Mouse (Mus musculus): ENCODE results near the gene Ift172. TPM values are rescaled to one million over a fixed set of nuclear protein-coding genes. Genes with fewer than 3 reads are reported as not detected.

Gene Ift172
- polyA plus RNA-seq, 1 experiment from 2014 or later = 50.4 TPM

- no peak overlapping the region for H3K9ac ChIP-seq (ENCODE audit: low read length)
- no peak overlapping the region for H3K27ac ChIP-seq (ENCODE audit: low read depth, low read length)
- WGBS = 86% methylated on average over 3 of the region's 3 CpGs
- H3K36me3 ChIP-seq (ENCODE audit: control insufficient read depth, insufficient read depth, low read length) = no peaks in the 10 kb centered on the region
- no peaks in the 10 kb centered on the region for H3K27me3 ChIP-seq (ENCODE audit: control insufficient read depth, insufficient read depth, low read length)
- no peaks in the 10 kb centered on the region for H3K9me3 ChIP-seq (ENCODE audit: control insufficient read depth, low read length)
- peaks cover 7% of the 10 kb centered on the region; the same call in 1 of the 2 replicates for H3K4me1 ChIP-seq (replicated peaks; ENCODE audit: control insufficient read depth, insufficient read depth, low read length)
- no peak overlapping the region for H3K4me2 ChIP-seq (ENCODE audit: low read depth, low read length, severe bottlenecking)
- ATAC-seq (replicated peaks; ENCODE audit: low FRiP score) (no peak), DNase-seq (ENCODE audit: low spot score) (no peak)
- H3K4me3 ChIP-seq (ENCODE audit: low read depth, low read length) = no peak overlapping the region
These were observed 7.1 kb upstream of the Ift172 start for GRCm38 (mm10) chr5:31297981-31298380.

- Histone ChIP-seq H3K4me3 (ENCODE audit: low read depth, low read length) (no peak within 1 kb of the TSS), H3K27ac (ENCODE audit: low read depth, low read length) (no peak within 1 kb of the TSS), H3K36me3 (ENCODE audit: control insufficient read depth, insufficient read depth, low read length) (no peaks in the 10 kb centered on the region), H3K4me2 (ENCODE audit: low read depth, low read length, severe bottlenecking) (peak within 1 kb of the TSS; percentile 87; the same call in 1 of the 2 replicates), H3K4me1 (replicated peaks; ENCODE audit: control insufficient read depth, insufficient read depth, low read length) (peaks cover 7% of the 10 kb centered on the region; the same call in 1 of the 2 replicates), H3K9ac (ENCODE audit: low read length) (no peak within 1 kb of the TSS), H3K9me3 (ENCODE audit: control insufficient read depth, low read length) (no peaks in the 10 kb centered on the region), H3K27me3 (ENCODE audit: control insufficient read depth, insufficient read depth, low read length) (no peaks in the 10 kb centered on the region)
- ATAC-seq (replicated peaks; ENCODE audit: low FRiP score) (no peak), DNase-seq (ENCODE audit: low spot score) (no peak)
- WGBS = 83% methylated on average over 13 of the region's 13 CpGs
These were observed 6.3 kb upstream of the Ift172 start, which contains the start of gene Gckr for GRCm38 (mm10) chr5:31297047-31297757. Gene Gckr (plus strand): TSS chr5:31297443.

- under 1% methylated on average over 40 of the region's 46 CpGs for WGBS
- Histone ChIP-seq H3K4me3 (ENCODE audit: low read depth, low read length) (peak within 1 kb of the TSS; percentile 64), H3K4me1 (replicated peaks; ENCODE audit: control insufficient read depth, insufficient read depth, low read length) (peaks cover 11% of the 10 kb centered on the region; the same call in 1 of the 2 replicates), H3K4me2 (ENCODE audit: low read depth, low read length, severe bottlenecking) (peak within 1 kb of the TSS; percentile 87), H3K27me3 (ENCODE audit: control insufficient read depth, insufficient read depth, low read length) (no peaks in the 10 kb centered on the region), H3K27ac (ENCODE audit: low read depth, low read length) (0 out of 2 replicates have a peak within 1 kb of the TSS, but pooled peaks have one; percentile 8), H3K36me3 (ENCODE audit: control insufficient read depth, insufficient read depth, low read length) (no peaks in the 10 kb centered on the region), H3K9ac (ENCODE audit: low read length) (peak within 1 kb of the TSS; percentile 90), H3K9me3 (ENCODE audit: control insufficient read depth, low read length) (no peaks in the 10 kb centered on the region)
- peak; percentile 88 for DNase-seq (ENCODE audit: low spot score)
- ATAC-seq (replicated peaks; ENCODE audit: low FRiP score) = peak; percentile 85
These were observed 4.8 kb upstream of the Ift172 start, which contains the start of gene Fndc4 for GRCm38 (mm10) chr5:31295606-31296141. Gene Fndc4 (minus strand): TSS chr5:31296080.

- no peaks in the 10 kb centered on the region for H3K36me3 ChIP-seq (ENCODE audit: control insufficient read depth, insufficient read depth, low read length)
- peak; percentile 69 for DNase-seq (ENCODE audit: low spot score)
- peak overlapping the region; percentile 87 for H3K4me2 ChIP-seq (ENCODE audit: low read depth, low read length, severe bottlenecking)
- H3K4me1 ChIP-seq (replicated peaks; ENCODE audit: control insufficient read depth, insufficient read depth, low read length) = peaks cover 13% of the 10 kb centered on the region; the same call in 1 of the 2 replicates
- no peaks in the 10 kb centered on the region for H3K27me3 ChIP-seq (ENCODE audit: control insufficient read depth, insufficient read depth, low read length)
- H3K4me3 ChIP-seq (ENCODE audit: low read depth, low read length) = peak overlapping the region; percentile 64
- no peak; the same call in 1 of the 2 replicates for ATAC-seq (replicated peaks; ENCODE audit: low FRiP score)
- H3K9me3 ChIP-seq (ENCODE audit: control insufficient read depth, low read length) = no peaks in the 10 kb centered on the region
- H3K27ac ChIP-seq (ENCODE audit: low read depth, low read length) = 0 out of 2 replicates have a peak overlapping the region, but pooled peaks have one; percentile 8
- WGBS = 4% methylated on average over 24 of the region's 29 CpGs
- peak overlapping the region; percentile 90 for H3K9ac ChIP-seq (ENCODE audit: low read length)
These were observed 4.2 kb upstream of the Ift172 start for GRCm38 (mm10) chr5:31294964-31295605.

GRCm38 (mm10) chr5:31291361-31291688, 409 bp upstream of the Ift172 start:
- Histone ChIP-seq H3K4me3 (ENCODE audit: low read depth, low read length) (peak overlapping the region; percentile 50), H3K36me3 (ENCODE audit: control insufficient read depth, insufficient read depth, low read length) (no peaks in the 10 kb centered on the region), H3K27ac (ENCODE audit: low read depth, low read length) (peak overlapping the region; percentile 37), H3K9ac (ENCODE audit: low read length) (peak overlapping the region; percentile 53), H3K4me1 (replicated peaks; ENCODE audit: control insufficient read depth, insufficient read depth, low read length) (peaks cover 14% of the 10 kb centered on the region; the same call in 1 of the 2 replicates), H3K27me3 (ENCODE audit: control insufficient read depth, insufficient read depth, low read length) (no peaks in the 10 kb centered on the region), H3K9me3 (ENCODE audit: control insufficient read depth, low read length) (no peaks in the 10 kb centered on the region), H3K4me2 (ENCODE audit: low read depth, low read length, severe bottlenecking) (peak overlapping the region; percentile 86)
- DNase-seq (ENCODE audit: low spot score) (no peak), ATAC-seq (replicated peaks; ENCODE audit: low FRiP score) (no peak; the same call in 1 of the 2 replicates)
- 3% methylated on average over 9 of the region's 9 CpGs for WGBS

- Histone ChIP-seq H3K4me3 (ENCODE audit: low read depth, low read length) (no peak overlapping the region), H3K36me3 (ENCODE audit: control insufficient read depth, insufficient read depth, low read length) (peaks cover 3% of the 10 kb centered on the region; the same call in 1 of the 2 replicates), H3K9me3 (ENCODE audit: control insufficient read depth, low read length) (no peaks in the 10 kb centered on the region), H3K9ac (ENCODE audit: low read length) (no peak overlapping the region), H3K27ac (ENCODE audit: low read depth, low read length) (no peak overlapping the region), H3K4me2 (ENCODE audit: low read depth, low read length, severe bottlenecking) (no peak overlapping the region; the same call in 1 of the 2 replicates), H3K27me3 (ENCODE audit: control insufficient read depth, insufficient read depth, low read length) (no peaks in the 10 kb centered on the region), H3K4me1 (replicated peaks; ENCODE audit: control insufficient read depth, insufficient read depth, low read length) (peaks cover 13% of the 10 kb centered on the region; the same call in 1 of the 2 replicates)
- ATAC-seq (replicated peaks; ENCODE audit: low FRiP score) (no peak), DNase-seq (ENCODE audit: low spot score) (no peak)
- 85% methylated on average over 3 of the region's 3 CpGs for WGBS
These were observed 1.2 kb downstream of the Ift172 start for GRCm38 (mm10) chr5:31289626-31290230.

- H3K27ac ChIP-seq (ENCODE audit: low read depth, low read length) = no peak overlapping the region
- no peak overlapping the region for H3K4me3 ChIP-seq (ENCODE audit: low read depth, low read length)
- H3K4me1 ChIP-seq (replicated peaks; ENCODE audit: control insufficient read depth, insufficient read depth, low read length) = peaks cover 7% of the 10 kb centered on the region; the same call in 1 of the 2 replicates
- H3K36me3 ChIP-seq (ENCODE audit: control insufficient read depth, insufficient read depth, low read length) = peaks cover 5% of the 10 kb centered on the region
- H3K9ac ChIP-seq (ENCODE audit: low read length) = no peak overlapping the region
- H3K4me2 ChIP-seq (ENCODE audit: low read depth, low read length, severe bottlenecking) = no peak overlapping the region
- WGBS = 83% methylated on average over 3 of the region's 3 CpGs
- no peaks in the 10 kb centered on the region for H3K9me3 ChIP-seq (ENCODE audit: control insufficient read depth, low read length)
- no peaks in the 10 kb centered on the region for H3K27me3 ChIP-seq (ENCODE audit: control insufficient read depth, insufficient read depth, low read length)
- no peak for DNase-seq (ENCODE audit: low spot score)
- no peak for ATAC-seq (replicated peaks; ENCODE audit: low FRiP score)
These were observed 2.3 kb downstream of the Ift172 start for GRCm38 (mm10) chr5:31288655-31289054.

GRCm38 (mm10) chr5:31288225-31288624, 2.7 kb downstream of the Ift172 start:
- ATAC-seq (replicated peaks; ENCODE audit: low FRiP score) (no peak), DNase-seq (ENCODE audit: low spot score) (no peak)
- Histone ChIP-seq H3K9me3 (ENCODE audit: control insufficient read depth, low read length) (no peaks in the 10 kb centered on the region), H3K4me2 (ENCODE audit: low read depth, low read length, severe bottlenecking) (no peak overlapping the region), H3K36me3 (ENCODE audit: control insufficient read depth, insufficient read depth, low read length) (peaks cover 7% of the 10 kb centered on the region), H3K4me1 (replicated peaks; ENCODE audit: control insufficient read depth, insufficient read depth, low read length) (peaks cover 7% of the 10 kb centered on the region; the same call in 1 of the 2 replicates), H3K4me3 (ENCODE audit: low read depth, low read length) (no peak overlapping the region), H3K9ac (ENCODE audit: low read length) (no peak overlapping the region), H3K27ac (ENCODE audit: low read depth, low read length) (no peak overlapping the region), H3K27me3 (ENCODE audit: control insufficient read depth, insufficient read depth, low read length) (no peaks in the 10 kb centered on the region)
- 84% methylated on average over 4 of the region's 4 CpGs for WGBS

Measured in forebrain, embryonic 11.5 days (tissue).